Mouse (Mus musculus) MEL (cell line): ENCODE data around the gene 4931409K22Rik.
A peak's percentile ranks its signal among the peaks of the same experiment; 100 is the strongest.

ENCODE experiments used
- BHLHE40 ChIP-seq: IDR thresholded peaks from 2 replicates; pipeline ENCODE4 v1.6.1; 2012; ENCODE audit warnings: low read depth, mild to moderate bottlenecking, inconsistent platforms, low read length, improper control_type of control experiment, borderline replicate concordance
- CTCF ChIP-seq, 3 experiments: IDR thresholded peaks in 2 of 3; conservative IDR thresholded peaks in 1 of 3; 2 replicates each; pipeline ENCODE4 v1.5.1; 2011 to 2012; ENCODE audit warnings: low read length in 3 of 3, low read depth in 2 of 3, mild to moderate bottlenecking in 2 of 3, improper control_type of control experiment in 1 of 3, inconsistent platforms in 1 of 3, mixed read lengths in 1 of 3, moderate library complexity in 1 of 3; ENCODE audit not compliant: control insufficient read depth in 1 of 3, insufficient read depth in 1 of 3, poor library complexity in 1 of 3, severe bottlenecking in 1 of 3
- POLR2A ChIP-seq, 2 experiments: IDR thresholded peaks; 2 replicates each; pipeline ENCODE4 v1.6.1; 2011 to 2012; ENCODE audit warnings: low read length in 2 of 2, mild to moderate bottlenecking in 2 of 2, control low read depth in 1 of 2, improper control_type of control experiment in 1 of 2, low read depth in 1 of 2, moderate library complexity in 1 of 2; ENCODE audit not compliant: control insufficient read depth in 1 of 2, insufficient read depth in 1 of 2, poor library complexity in 1 of 2
- RCOR1 ChIP-seq: IDR thresholded peaks from 2 replicates; pipeline ENCODE4 v1.6.1; 2012; ENCODE audit warnings: low read depth, mild to moderate bottlenecking, inconsistent platforms, low read length, improper control_type of control experiment

- peak in 2 of 3 experiments; percentile 41 to 48; a peak in 4 of 6 replicates for TF ChIP-seq CTCF (IDR thresholded peaks at IDR 0.05 in 2 of 3, conservative IDR thresholded peaks at IDR 0.05 in 1 of 3; ENCODE audit: control insufficient read depth in 1 of 3, insufficient read depth in 1 of 3, low read depth in 2 of 3, low read length in 3 of 3, poor library complexity in 1 of 3, severe bottlenecking in 1 of 3)
- TF ChIP-seq POLR2A (IDR thresholded peaks at IDR 0.05; ENCODE audit: control insufficient read depth in 1 of 2, insufficient read depth in 1 of 2, low read depth in 1 of 2, low read length in 2 of 2, poor library complexity in 1 of 2) = no peak
- no peak for TF ChIP-seq RCOR1
- no peak for TF ChIP-seq BHLHE40
Observed at GRCm38 (mm10) chr5:24508406-24508805, 48.2 kb downstream of the 4931409K22Rik start.
